Mouse (Mus musculus): ENCODE measurements at regions not wholly inside any gene's neighbourhood (a gene's known extent, or its start where the extent isn't known, plus 50 kb on each side); places are given as distances from the start of the nearest gene placed in this dataset.

- DNase-seq (ENCODE audit: extremely low spot score in 1 of 2, low spot score in 1 of 2) = no peak
Observed at GRCm38 (mm10) chr1:105123936-105124335, 232.6 kb downstream of the Rnf152 start.

GRCm38 (mm10) chr1:105117888-105118287, 238.6 kb downstream of the Rnf152 start:
- DNase-seq (ENCODE audit: extremely low spot score in 1 of 2, low spot score in 1 of 2) = no peak

GRCm38 (mm10) chr1:105116231-105116630, 240.3 kb downstream of the Rnf152 start:
- DNase-seq (ENCODE audit: extremely low spot score in 1 of 2, low spot score in 1 of 2) = no peak

- DNase-seq (ENCODE audit: extremely low spot score in 1 of 2, low spot score in 1 of 2) = no peak
Observed at GRCm38 (mm10) chr1:105115391-105115790, 241.1 kb downstream of the Rnf152 start.

GRCm38 (mm10) chr1:105114835-105115234, 241.7 kb downstream of the Rnf152 start:
- DNase-seq (ENCODE audit: extremely low spot score in 1 of 2, low spot score in 1 of 2) = no peak

- no peak for DNase-seq (ENCODE audit: extremely low spot score in 1 of 2, low spot score in 1 of 2)
Observed at GRCm38 (mm10) chr1:105112762-105113525, 243.6 kb downstream of the Rnf152 start.

GRCm38 (mm10) chr1:105111236-105111635, 245.3 kb downstream of the Rnf152 start:
- no peak for DNase-seq (ENCODE audit: extremely low spot score in 1 of 2, low spot score in 1 of 2)

GRCm38 (mm10) chr1:105110581-105111210, 245.8 kb downstream of the Rnf152 start:
- no peak for DNase-seq (ENCODE audit: extremely low spot score in 1 of 2, low spot score in 1 of 2)

GRCm38 (mm10) chr1:105107836-105108235, 248.7 kb downstream of the Rnf152 start:
- DNase-seq (ENCODE audit: extremely low spot score in 1 of 2, low spot score in 1 of 2) = no peak

GRCm38 (mm10) chr1:105107257-105107656, 249.3 kb downstream of the Rnf152 start:
- DNase-seq (ENCODE audit: extremely low spot score in 1 of 2, low spot score in 1 of 2) = no peak

- no peak for DNase-seq (ENCODE audit: extremely low spot score in 1 of 2, low spot score in 1 of 2)
Observed at GRCm38 (mm10) chr1:105105211-105105610, 251.3 kb downstream of the Rnf152 start.

- no peak for DNase-seq (ENCODE audit: extremely low spot score in 1 of 2, low spot score in 1 of 2)
Observed at GRCm38 (mm10) chr1:105095091-105095490, 261.4 kb downstream of the Rnf152 start.

- DNase-seq (ENCODE audit: extremely low spot score in 1 of 2, low spot score in 1 of 2) = no peak
Observed at GRCm38 (mm10) chr1:105094500-105094899, 262.0 kb downstream of the Rnf152 start.

- no peak for DNase-seq (ENCODE audit: extremely low spot score in 1 of 2, low spot score in 1 of 2)
Observed at GRCm38 (mm10) chr1:105093875-105094274, 262.6 kb downstream of the Rnf152 start.

- no peak for DNase-seq (ENCODE audit: extremely low spot score in 1 of 2, low spot score in 1 of 2)
Observed at GRCm38 (mm10) chr1:105093012-105093411, 263.5 kb downstream of the Rnf152 start.

GRCm38 (mm10) chr1:105092309-105092904, 264.1 kb downstream of the Rnf152 start:
- no peak for DNase-seq (ENCODE audit: extremely low spot score in 1 of 2, low spot score in 1 of 2)

GRCm38 (mm10) chr1:105088765-105089520, 267.6 kb downstream of the Rnf152 start:
- DNase-seq (ENCODE audit: extremely low spot score in 1 of 2, low spot score in 1 of 2) = no peak

- DNase-seq (ENCODE audit: extremely low spot score in 1 of 2, low spot score in 1 of 2) = no peak
Observed at GRCm38 (mm10) chr1:105087623-105088022, 268.9 kb downstream of the Rnf152 start.

- DNase-seq (ENCODE audit: extremely low spot score in 1 of 2, low spot score in 1 of 2) = no peak
Observed at GRCm38 (mm10) chr1:105084556-105084955, 272.0 kb downstream of the Rnf152 start.

GRCm38 (mm10) chr1:105083551-105084103, 272.9 kb downstream of the Rnf152 start:
- DNase-seq (ENCODE audit: extremely low spot score in 1 of 2, low spot score in 1 of 2) = no peak

Measured in layer of hippocampus, postnatal 25 days (tissue).